Comparison of ENCODE assay signal across 8 mouse cellular contexts in genomic region chr11:98412797-98413301, GRCm38 (mm10). TPM values are rescaled to one million over a fixed set of nuclear protein-coding genes. Genes with fewer than 3 reads are reported as not detected.
DNase-seq lines count a peak whose midpoint lies in the region; ATAC-seq lines count a peak whose summit lies in the region.

No protein-coding gene starts in this region.

- H3K4me3 ChIP-seq in heart, embryonic 10.5 days = peak overlapping the region; percentile 99
- peak overlapping the region; percentile 95 for H3K4me3 ChIP-seq in limb, embryonic 10.5 days
- H3K4me3 ChIP-seq in midbrain, embryonic 16.5 days (ENCODE audit: low read depth, low read length) = peak overlapping the region; percentile 55

- peak overlapping the region; percentile 96 for H3K4me2 ChIP-seq in midbrain, embryonic 16.5 days (ENCODE audit: low read length)

- peaks cover 78% of the 10 kb centered on the region for H3K4me1 ChIP-seq in heart, embryonic 10.5 days
- peaks cover 53% of the 10 kb centered on the region for H3K4me1 ChIP-seq in limb, embryonic 10.5 days
- peaks cover 20% of the 10 kb centered on the region for H3K4me1 ChIP-seq in midbrain, embryonic 16.5 days (ENCODE audit: control insufficient read depth, insufficient read depth, low read length)

- H3K27ac ChIP-seq in heart, embryonic 10.5 days = peak overlapping the region; percentile 99
- H3K27ac ChIP-seq in limb, embryonic 10.5 days = peak overlapping the region; percentile 95
- H3K27ac ChIP-seq in midbrain, embryonic 16.5 days (ENCODE audit: low read length) = peak overlapping the region; percentile 68

- peak; percentile 25 to 30 for DNase-seq in cerebellum, postnatal 10 days
- no peak for DNase-seq in cerebellum, postnatal 14 days
- DNase-seq in NIH3T3 (ENCODE audit: low read depth) = peak; percentile 71
- no peak for DNase-seq in heart, embryonic 10.5 days (ENCODE audit: low spot score)
- DNase-seq in limb, embryonic 10.5 days (ENCODE audit: low spot score) = peak; percentile 79
- no peak for DNase-seq in gastrocnemius, adult 8-10 months (ENCODE audit: low spot score in 2 of 2)
- DNase-seq in right cerebral cortex, postnatal 36 days (ENCODE audit: low spot score in 2 of 2) = no peak

- no peaks in the 10 kb centered on the region for H3K9me3 ChIP-seq in heart, embryonic 10.5 days
- no peaks in the 10 kb centered on the region for H3K9me3 ChIP-seq in limb, embryonic 10.5 days (replicated peaks)
- H3K9me3 ChIP-seq in midbrain, embryonic 16.5 days (replicated peaks; ENCODE audit: control insufficient read depth, low read length, poor library complexity, severe bottlenecking) = no peaks in the 10 kb centered on the region

- peaks cover 22% of the 10 kb centered on the region for H3K36me3 ChIP-seq in heart, embryonic 10.5 days
- H3K36me3 ChIP-seq in limb, embryonic 10.5 days = no peaks in the 10 kb centered on the region
- no peaks in the 10 kb centered on the region for H3K36me3 ChIP-seq in midbrain, embryonic 16.5 days (ENCODE audit: control insufficient read depth, insufficient read depth, low read length)

- under 1% methylated on average over 40 of the region's 40 CpGs for WGBS in heart, embryonic 10.5 days
- WGBS in limb, embryonic 10.5 days = under 1% methylated on average over 40 of the region's 40 CpGs
- WGBS in midbrain, embryonic 16.5 days = under 1% methylated on average over 40 of the region's 40 CpGs

- ATAC-seq in midbrain, embryonic 16.5 days = 0 out of 2 replicates have a peak, but pooled peaks have one; percentile 59

- H3K9ac ChIP-seq in midbrain, embryonic 16.5 days (ENCODE audit: low read depth, low read length) = peak overlapping the region; percentile 64

- H3K27me3 ChIP-seq in heart, embryonic 10.5 days (ENCODE audit: insufficient read depth, poor library complexity, severe bottlenecking) = peaks cover 9% of the 10 kb centered on the region; the same call in 1 of the 2 replicates
- peaks cover 31% of the 10 kb centered on the region for H3K27me3 ChIP-seq in limb, embryonic 10.5 days (ENCODE audit: low read depth, poor library complexity, severe bottlenecking)
- peaks cover 25% of the 10 kb centered on the region for H3K27me3 ChIP-seq in midbrain, embryonic 16.5 days (ENCODE audit: control insufficient read depth, insufficient read depth, low read depth, low read length)

RNA-seq across cellular contexts. Expression of gene Erbb2, which starts 0.6 kb away (rescaled TPM):
- 47.4 and 70.6 TPM in 2 replicates for polyA plus RNA-seq in heart, embryonic 10.5 days (2016; fragmentation: Nextera tagmentation; extraction: Ambion mirVana)
- polyA plus RNA-seq in limb, embryonic 10.5 days (2016; fragmentation: Nextera tagmentation; extraction: Ambion mirVana) = 24.5 and 30.9 TPM in 2 replicates
- 5.2 and 5.7 TPM in 2 replicates for polyA plus RNA-seq in midbrain, embryonic 16.5 days (2015; fragmentation: Nextera tagmentation; extraction: Ambion mirVana)
- 1 to 10 TPM; 1.3 to 1.5 (median 1.4) TPM for total RNA-seq in gastrocnemius, adult 8-10 months (2022)

RNA-seq across cellular contexts. Expression of gene Pgap3, which starts 12.6 kb away (rescaled TPM):
- 15.3 and 21.3 TPM in 2 replicates for polyA plus RNA-seq in heart, embryonic 10.5 days (2016; fragmentation: Nextera tagmentation; extraction: Ambion mirVana)
- 9.7 and 10.5 TPM in 2 replicates for polyA plus RNA-seq in limb, embryonic 10.5 days (2016; fragmentation: Nextera tagmentation; extraction: Ambion mirVana)
- 7.4 and 8.6 TPM in 2 replicates for polyA plus RNA-seq in midbrain, embryonic 16.5 days (2015; fragmentation: Nextera tagmentation; extraction: Ambion mirVana)
- total RNA-seq in gastrocnemius, adult 8-10 months (2022) = 1 to 10 TPM; 1.8 to 2.5 (median 2.2) TPM

RNA-seq across cellular contexts. Expression of gene Mien1, which starts 25.9 kb away (rescaled TPM):
- polyA plus RNA-seq in heart, embryonic 10.5 days (2016; fragmentation: Nextera tagmentation; extraction: Ambion mirVana) = 98.9 and 103 TPM in 2 replicates
- polyA plus RNA-seq in limb, embryonic 10.5 days (2016; fragmentation: Nextera tagmentation; extraction: Ambion mirVana) = 76.8 and 81.3 TPM in 2 replicates
- polyA plus RNA-seq in midbrain, embryonic 16.5 days (2015; fragmentation: Nextera tagmentation; extraction: Ambion mirVana) = 252 TPM in 2 replicates
- 10 to 100 TPM; 34.5 to 41.7 (median 37.7) TPM for total RNA-seq in gastrocnemius, adult 8-10 months (2022)

RNA-seq across cellular contexts. Expression of gene Pnmt, which starts 26.6 kb away (rescaled TPM):
- 5.0 and 5.1 TPM in 2 replicates for polyA plus RNA-seq in heart, embryonic 10.5 days (2016; fragmentation: Nextera tagmentation; extraction: Ambion mirVana)
- polyA plus RNA-seq in limb, embryonic 10.5 days (2016; fragmentation: Nextera tagmentation; extraction: Ambion mirVana) = 0.61 TPM in 1 of 2 replicates, not detected in the other
- 1.5 and 1.7 TPM in 2 replicates for polyA plus RNA-seq in midbrain, embryonic 16.5 days (2015; fragmentation: Nextera tagmentation; extraction: Ambion mirVana)
- total RNA-seq in gastrocnemius, adult 8-10 months (2022) = 1 to 10 TPM; 2.7 to 6.6 (median 3.8) TPM

RNA-seq across cellular contexts. Expression of gene Tcap, which starts 29.2 kb away (rescaled TPM):
- polyA plus RNA-seq in heart, embryonic 10.5 days (2016; fragmentation: Nextera tagmentation; extraction: Ambion mirVana) = 86.0 and 159 TPM in 2 replicates
- polyA plus RNA-seq in limb, embryonic 10.5 days (2016; fragmentation: Nextera tagmentation; extraction: Ambion mirVana) = 0.16 and 0.40 TPM in 2 replicates
- 0.22 TPM in 1 of 2 replicates, not detected in the other for polyA plus RNA-seq in midbrain, embryonic 16.5 days (2015; fragmentation: Nextera tagmentation; extraction: Ambion mirVana)
- total RNA-seq in gastrocnemius, adult 8-10 months (2022) = 1,000 to 10,000 TPM; 3,817 to 5,138 (median 4,616) TPM

Comparison
In these comparisons a context has a peak if more than half of its experiments do, and no peak if none do; other contexts are left out.
1. DNase-seq: peak in cerebellum, postnatal 10 days (2 of 2), NIH3T3 (single experiment) and limb, embryonic 10.5 days (single experiment); none in cerebellum, postnatal 14 days (0 of 2), heart, embryonic 10.5 days (single experiment), gastrocnemius, adult 8-10 months (0 of 2) and right cerebral cortex, postnatal 36 days (0 of 2).
2. Peak in every context shown above with its lines, with median percentiles within 50 percentile points of each other: H3K27ac ChIP-seq and H3K4me3 ChIP-seq.